Mouse (Mus musculus): ENCODE measurements at regions not wholly inside any gene's neighbourhood (a gene's known extent, or its start where the extent isn't known, plus 50 kb on each side); places are given as distances from the start of the nearest gene placed in this dataset.

DNA sequence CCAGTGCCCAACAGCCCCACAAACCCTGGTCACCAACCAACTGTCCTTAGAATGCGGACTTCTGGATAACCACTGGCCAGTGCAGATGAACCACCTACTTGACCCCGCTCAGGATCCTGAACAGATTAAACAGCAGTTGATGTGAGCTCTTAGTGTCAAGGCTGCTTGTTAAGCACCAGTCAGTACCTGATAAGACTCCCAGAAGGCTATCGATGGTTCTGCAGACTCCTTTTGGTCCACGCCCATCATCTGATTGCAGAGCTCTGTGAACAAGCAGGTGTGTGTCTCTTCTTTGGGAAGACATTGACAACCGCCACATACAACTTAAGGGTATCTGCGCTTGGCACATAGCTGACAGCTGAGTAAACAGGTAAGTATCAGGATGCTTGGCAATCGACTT lies 348.0 kb downstream of the Sox9 start:
- TF ChIP-seq CTCF (IDR thresholded peaks at IDR 0.05) (no peak), EP300 (IDR thresholded peaks at IDR 0.05; ENCODE audit: insufficient read depth, low read depth, low read length) (no peak), POLR2A (IDR thresholded peaks at IDR 0.05; ENCODE audit: insufficient read depth, low read depth, low read length) (no peak)
